Mouse (Mus musculus) MEL (cell line): ENCODE results near the gene Sec24a. TPM values are rescaled to one million over a fixed set of nuclear protein-coding genes. Genes with fewer than 3 reads are reported as not detected.
A peak's percentile ranks its signal among the peaks of the same experiment; 100 is the strongest.

ENCODE experiments used
- DNase-seq: peaks from one replicate; pipeline ENCODE4 v3.0.0; 2011; ENCODE audit warnings: low read depth, low spot score
- H3K27ac ChIP-seq: 2 replicates; pipeline ENCODE4 v1.5.1; 2012; ENCODE audit warnings: low read depth, mild to moderate bottlenecking, control low read depth, low read length, moderate library complexity; ENCODE audit not compliant: control insufficient read depth
- H3K27me3 ChIP-seq, 2 experiments: fragments of 150-350 bp in 1 of 2; sonication (generic) in 1 of 2; 2 replicates each; pipeline ENCODE4 v1.6.1; 2012; ENCODE audit warnings: low read length in 2 of 2, mild to moderate bottlenecking in 2 of 2, improper control_type of control experiment in 1 of 2, moderate library complexity in 1 of 2; ENCODE audit not compliant: insufficient read depth in 2 of 2, control insufficient read depth in 1 of 2
- H3K36me3 ChIP-seq, 2 experiments: 2 replicates each; pipeline ENCODE4 v1.6.1; 2012 to 2014; ENCODE audit warnings: low read length in 2 of 2, improper control_type of control experiment in 1 of 2, inconsistent platforms in 1 of 2, mild to moderate bottlenecking in 1 of 2; ENCODE audit not compliant: insufficient read depth in 2 of 2, control insufficient read depth in 1 of 2
- H3K4me1 ChIP-seq, 2 experiments: fragments of 150-350 bp in 1 of 2; sonication (generic) in 1 of 2; 2 replicates each; pipeline ENCODE4 v1.6.1; 2012; ENCODE audit warnings: low read length in 2 of 2, improper control_type of control experiment in 1 of 2, mild to moderate bottlenecking in 1 of 2; ENCODE audit not compliant: insufficient read depth in 2 of 2, control insufficient read depth in 1 of 2
- H3K4me3 ChIP-seq, 2 experiments: fragments of 150-350 bp in 1 of 2; sonication (generic) in 1 of 2; 2 replicates each; pipeline ENCODE4 v1.5.1; 2012; ENCODE audit warnings: low read depth in 2 of 2, low read length in 2 of 2, mild to moderate bottlenecking in 2 of 2, moderate library complexity in 2 of 2, control low read depth in 1 of 2, improper control_type of control experiment in 1 of 2; ENCODE audit not compliant: control insufficient read depth in 1 of 2, insufficient read depth in 1 of 2
- H3K79me2 ChIP-seq: 2 replicates; pipeline ENCODE4 v1.6.1; 2012; ENCODE audit warnings: mild to moderate bottlenecking, low read length, moderate library complexity; ENCODE audit not compliant: control insufficient read depth, poor library complexity, insufficient read depth
- H3K9ac ChIP-seq: 2 replicates; pipeline ENCODE4 v1.6.1; 2012; ENCODE audit warnings: low read depth, mild to moderate bottlenecking, control low read depth, low read length, moderate library complexity; ENCODE audit not compliant: control insufficient read depth, poor library complexity, severe bottlenecking
- H3K9me3 ChIP-seq: fragments of 150-350 bp; sonication (generic); replicated peaks from 2 replicates; pipeline ENCODE4 v1.6.1; 2012; ENCODE audit warnings: mild to moderate bottlenecking, low read length, improper control_type of control experiment, moderate library complexity; ENCODE audit not compliant: insufficient read depth
- BHLHE40 ChIP-seq: IDR thresholded peaks from 2 replicates; pipeline ENCODE4 v1.6.1; 2012; ENCODE audit warnings: low read depth, mild to moderate bottlenecking, inconsistent platforms, low read length, improper control_type of control experiment, borderline replicate concordance
- CHD1 ChIP-seq: IDR thresholded peaks from 2 replicates; pipeline ENCODE4 v1.6.1; 2012; ENCODE audit warnings: low read depth, mild to moderate bottlenecking, inconsistent platforms, low read length, improper control_type of control experiment
- CHD2 ChIP-seq: IDR thresholded peaks from 2 replicates; pipeline ENCODE4 v1.6.1; 2011; ENCODE audit warnings: low read length, improper control_type of control experiment
- CTCF ChIP-seq, 3 experiments: IDR thresholded peaks in 2 of 3; conservative IDR thresholded peaks in 1 of 3; 2 replicates each; pipeline ENCODE4 v1.5.1; 2011 to 2012; ENCODE audit warnings: low read length in 3 of 3, low read depth in 2 of 3, mild to moderate bottlenecking in 2 of 3, improper control_type of control experiment in 1 of 3, inconsistent platforms in 1 of 3, mixed read lengths in 1 of 3, moderate library complexity in 1 of 3; ENCODE audit not compliant: control insufficient read depth in 1 of 3, insufficient read depth in 1 of 3, poor library complexity in 1 of 3, severe bottlenecking in 1 of 3
- E2F4 ChIP-seq: IDR thresholded peaks from 2 replicates; pipeline ENCODE4 v1.6.1; 2011; ENCODE audit warnings: low read depth, low read length, improper control_type of control experiment, borderline replicate concordance
- ELF1 ChIP-seq: IDR thresholded peaks from 2 replicates; pipeline ENCODE4 v1.6.1; 2014; ENCODE audit warnings: low read depth, mild to moderate bottlenecking, inconsistent platforms, low read length, improper control_type of control experiment, moderate library complexity
- EP300 ChIP-seq, 2 experiments: IDR thresholded peaks; 2 replicates each; pipeline ENCODE4 v1.6.1; 2011; ENCODE audit warnings: improper control_type of control experiment in 2 of 2, low read length in 2 of 2, low read depth in 1 of 2, mild to moderate bottlenecking in 1 of 2
- ETS1 ChIP-seq: IDR thresholded peaks from 2 replicates; pipeline ENCODE4 v1.6.1; 2012; ENCODE audit warnings: low read depth, mild to moderate bottlenecking, inconsistent platforms, low read length, improper control_type of control experiment, moderate library complexity
- GABPA ChIP-seq: IDR thresholded peaks from 2 replicates; pipeline ENCODE4 v1.6.1; 2012; ENCODE audit warnings: low read depth, mild to moderate bottlenecking, inconsistent platforms, low read length, improper control_type of control experiment, moderate library complexity
- GATA1 ChIP-seq: IDR thresholded peaks from 2 replicates; pipeline ENCODE4 v1.6.1; 2011; ENCODE audit warnings: low read depth, low read length, improper control_type of control experiment
- MAFK ChIP-seq: IDR thresholded peaks from 2 replicates; pipeline ENCODE4 v1.6.1; 2011; ENCODE audit warnings: low read depth, mild to moderate bottlenecking, low read length, improper control_type of control experiment, borderline replicate concordance
- MAX ChIP-seq: IDR thresholded peaks from 2 replicates; pipeline ENCODE4 v1.6.1; 2011; ENCODE audit warnings: low read length, improper control_type of control experiment
- MAZ ChIP-seq: IDR thresholded peaks from 2 replicates; pipeline ENCODE4 v1.6.1; 2012; ENCODE audit warnings: low read depth, mild to moderate bottlenecking, inconsistent platforms, low read length, improper control_type of control experiment
- MEF2A ChIP-seq: IDR thresholded peaks from 2 replicates; pipeline ENCODE4 v1.6.1; 2014; ENCODE audit warnings: low read depth, mild to moderate bottlenecking, inconsistent platforms, low read length, improper control_type of control experiment; ENCODE audit not compliant: poor library complexity, insufficient replicate concordance, severe bottlenecking; ENCODE audit errors: extremely low read depth
- MYB ChIP-seq: IDR thresholded peaks from 2 replicates; pipeline ENCODE4 v1.6.1; 2011; ENCODE audit warnings: mild to moderate bottlenecking, low read depth, low read length, improper control_type of control experiment
- MYC ChIP-seq: IDR thresholded peaks from 2 replicates; pipeline ENCODE4 v1.6.1; 2011; ENCODE audit warnings: low read depth, mild to moderate bottlenecking, low read length, improper control_type of control experiment, moderate library complexity
- NRF1 ChIP-seq: IDR thresholded peaks from 2 replicates; pipeline ENCODE4 v1.6.1; 2014; ENCODE audit warnings: low read depth, mild to moderate bottlenecking, inconsistent platforms, low read length, improper control_type of control experiment, moderate library complexity; ENCODE audit not compliant: poor library complexity, insufficient read depth, severe bottlenecking
- POLR2A ChIP-seq, 2 experiments: IDR thresholded peaks; 2 replicates each; pipeline ENCODE4 v1.6.1; 2011 to 2012; ENCODE audit warnings: low read length in 2 of 2, mild to moderate bottlenecking in 2 of 2, control low read depth in 1 of 2, improper control_type of control experiment in 1 of 2, low read depth in 1 of 2, moderate library complexity in 1 of 2; ENCODE audit not compliant: control insufficient read depth in 1 of 2, insufficient read depth in 1 of 2, poor library complexity in 1 of 2
- POLR2AphosphoS2 ChIP-seq: IDR thresholded peaks from 2 replicates; pipeline ENCODE4 v1.6.1; 2011; ENCODE audit warnings: low read length, improper control_type of control experiment
- POLR2AphosphoS5 ChIP-seq: IDR thresholded peaks from 2 replicates; pipeline ENCODE4 v1.6.1; 2012; ENCODE audit warnings: low read depth, borderline replicate concordance, mild to moderate bottlenecking, inconsistent platforms, low read length, moderate library complexity, mixed read lengths
- RCOR1 ChIP-seq: IDR thresholded peaks from 2 replicates; pipeline ENCODE4 v1.6.1; 2012; ENCODE audit warnings: low read depth, mild to moderate bottlenecking, inconsistent platforms, low read length, improper control_type of control experiment
- SIN3A ChIP-seq: IDR thresholded peaks from 2 replicates; pipeline ENCODE4 v1.6.1; 2012; ENCODE audit warnings: low read length, improper control_type of control experiment, inconsistent platforms
- SMC3 ChIP-seq: IDR thresholded peaks from 2 replicates; pipeline ENCODE4 v1.6.1; 2011; ENCODE audit warnings: low read depth, low read length, improper control_type of control experiment
- TAL1 ChIP-seq: IDR thresholded peaks from 2 replicates; pipeline ENCODE4 v1.6.1; 2012; ENCODE audit warnings: mild to moderate bottlenecking, inconsistent platforms, low read length, moderate library complexity, mixed read lengths
- TBP ChIP-seq: IDR thresholded peaks from 2 replicates; pipeline ENCODE4 v1.8.0; 2011; ENCODE audit warnings: low read depth, low read length, improper control_type of control experiment
- TCF12 ChIP-seq: IDR thresholded peaks from 2 replicates; pipeline ENCODE4 v1.6.1; 2014; ENCODE audit warnings: low read depth, mild to moderate bottlenecking, inconsistent platforms, low read length, improper control_type of control experiment, moderate library complexity
- USF1 ChIP-seq: IDR thresholded peaks from 2 replicates; pipeline ENCODE4 v1.6.1; 2014; ENCODE audit warnings: low read depth, mild to moderate bottlenecking, inconsistent platforms, low read length, improper control_type of control experiment, moderate library complexity
- USF2 ChIP-seq, 2 experiments: IDR thresholded peaks; 2 replicates each; pipeline ENCODE4 v1.6.1; 2011 to 2012; ENCODE audit warnings: improper control_type of control experiment in 2 of 2, low read length in 2 of 2, borderline replicate concordance in 1 of 2, inconsistent platforms in 1 of 2, low read depth in 1 of 2, mild to moderate bottlenecking in 1 of 2; ENCODE audit not compliant: insufficient read depth in 1 of 2
- ZC3H11A ChIP-seq: IDR thresholded peaks from 2 replicates; pipeline ENCODE4 v1.6.1; 2012; ENCODE audit warnings: low read depth, mild to moderate bottlenecking, inconsistent platforms, low read length, improper control_type of control experiment
- polyA plus RNA-seq, 2 experiments: library from polyadenylated mRNA; stranded (reverse) in 1 of 2; unstranded in 1 of 2; fragments of >175 nt in 1 of 2; fragments of >200 nt in 1 of 2; gene quantifications; 2 replicates each; pipeline versions ENCODE4 v1.2.1 to v1.2.4; 2012; ENCODE audit warnings: low replicate concordance in 2 of 2, low read depth in 1 of 2; ENCODE audit not compliant: insufficient read length in 2 of 2, insufficient read depth in 1 of 2, missing spikeins in 1 of 2
- total RNA-seq: library from RNA; depleted of rRNA; stranded (reverse); fragments of 300-350 nt; gene quantifications from 2 replicates; pipeline ENCODE4 v1.2.3, GENCODE M21; 2012

The Sec24a gene
- total and polyA plus RNA-seq, 3 experiments = 5.3 to 38.2 (median 14.1) TPM

- Histone ChIP-seq H3K4me3 (no peak overlapping the region), H3K79me2 (no peaks in the 10 kb centered on the region), H3K27ac (no peak overlapping the region), H3K36me3 (peaks cover 0 to 3% of the 10 kb centered on the region in 2 experiments; a peak in 1 of 4 replicates), H3K9me3 (no peaks in the 10 kb centered on the region), H3K9ac (no peak overlapping the region), H3K4me1 (peaks cover 0 to 10% of the 10 kb centered on the region in 2 experiments; a peak in 3 of 4 replicates), H3K27me3 (no peaks in the 10 kb centered on the region)
- DNase-seq = no peak
- TF ChIP-seq MAX (no peak), MYC (no peak), RCOR1 (no peak)
Measured at GRCm38 (mm10) chr11:51679466-51679865, 84.0 kb downstream of the Sec24a start.

GRCm38 (mm10) chr11:51677737-51678418 lies 85.6 kb downstream of the Sec24a start:
- Histone ChIP-seq H3K27ac (peak overlapping the region; percentile 22), H3K9ac (no peak overlapping the region), H3K79me2 (no peaks in the 10 kb centered on the region), H3K27me3 (no peaks in the 10 kb centered on the region), H3K9me3 (no peaks in the 10 kb centered on the region), H3K4me3 (no peak overlapping the region), H3K4me1 (peaks cover 0 to 10% of the 10 kb centered on the region in 2 experiments; a peak in 3 of 4 replicates), H3K36me3 (peaks cover 0 to 3% of the 10 kb centered on the region in 2 experiments; a peak in 1 of 4 replicates)
- DNase-seq = peak; percentile 81
- TF ChIP-seq MAZ (no peak), MAFK (no peak), SIN3A (peak; percentile 62), MAX (no peak), POLR2AphosphoS2 (no peak), GATA1 (0 out of 2 replicates have a peak, but pooled peaks have one; percentile 12), CTCF (IDR thresholded peaks at IDR 0.05 in 2 of 3, conservative IDR thresholded peaks at IDR 0.05 in 1 of 3; ENCODE audit: control insufficient read depth in 1 of 3, insufficient read depth in 1 of 3, low read depth in 2 of 3, low read length in 3 of 3, poor library complexity in 1 of 3, severe bottlenecking in 1 of 3) (no peak), NRF1 (no peak), BHLHE40 (0 out of 2 replicates have a peak, but pooled peaks have one; percentile 18), SMC3 (no peak), USF2 (IDR thresholded peaks at IDR 0.05; ENCODE audit: borderline replicate concordance in 1 of 2, insufficient read depth in 1 of 2, low read depth in 1 of 2, low read length in 2 of 2) (no peak), TBP (no peak), MEF2A (no peak), POLR2A (IDR thresholded peaks at IDR 0.05; ENCODE audit: control insufficient read depth in 1 of 2, insufficient read depth in 1 of 2, low read depth in 1 of 2, low read length in 2 of 2, poor library complexity in 1 of 2) (no peak), ZC3H11A (no peak), USF1 (no peak), CHD1 (no peak), RCOR1 (peak; percentile 39; the same call in 1 of the 2 replicates), EP300 (IDR thresholded peaks at IDR 0.05; ENCODE audit: low read depth in 1 of 2, low read length in 2 of 2) (peak; percentile 42 to 46), MYB (no peak), MYC (no peak), ELF1 (0 out of 2 replicates have a peak, but pooled peaks have one; percentile 20), GABPA (no peak), CHD2 (no peak), TAL1 (no peak), ETS1 (peak; percentile 47; the same call in 1 of the 2 replicates), POLR2AphosphoS5 (no peak), E2F4 (no peak), TCF12 (0 out of 2 replicates have a peak, but pooled peaks have one; percentile 33)
